Mouse (Mus musculus) mouse embryonic stem cell (cell line): Measurements from ENCODE around the gene Rmnd5b.

Experiments
- in situ Hi-C, 2 experiments: fragments of 300-500 bp; cut with MboI; formaldehyde crosslinking; loops; 1 replicate in 1 of 2; 3 replicates in 1 of 2; pipeline ENCODE4 v1.14.3; 2019 to 2020; ENCODE audit warnings: low sequenced_read_pairs in 2 of 2, low pct_unique_long_range_greater_than_20kb in 1 of 2, mixed read lengths in 1 of 2; ENCODE audit not compliant: unreplicated experiment in 1 of 2

The Rmnd5b gene

GRCm38 (mm10) chr11:51607096-51607738 lies 28.5 kb downstream of the Rmnd5b start:
- in situ Hi-C loops = no loop called here

- in situ Hi-C loops = no loop called here
Measured at GRCm38 (mm10) chr11:51606447-51607095, 29.1 kb downstream of the Rmnd5b start, which contains the start of gene Hnrnpab. Gene Hnrnpab (minus strand): TSS chr11:51606847.

- in situ Hi-C loops = no loop called here
Measured at GRCm38 (mm10) chr11:51605602-51606446, 29.9 kb downstream of the Rmnd5b start.

- in situ Hi-C loops = no loop called here
Measured at GRCm38 (mm10) chr11:51602253-51602652, 33.4 kb downstream of the Rmnd5b start.

GRCm38 (mm10) chr11:51597553-51597952 lies 38.1 kb downstream of the Rmnd5b start:
- in situ Hi-C loops = no loop called here

- in situ Hi-C loops = no loop called here
Measured at GRCm38 (mm10) chr11:51595459-51596083, 40.1 kb downstream of the Rmnd5b start.

- in situ Hi-C loops = no loop called here
Measured at GRCm38 (mm10) chr11:51594715-51595350, 40.9 kb downstream of the Rmnd5b start.

- in situ Hi-C loops = no loop called here
Measured at GRCm38 (mm10) chr11:51593849-51594248, 41.8 kb downstream of the Rmnd5b start.

GRCm38 (mm10) chr11:51593368-51593767 lies 42.3 kb downstream of the Rmnd5b start:
- in situ Hi-C loops = no loop called here

GRCm38 (mm10) chr11:51591915-51592314 lies 43.8 kb downstream of the Rmnd5b start:
- in situ Hi-C loops = no loop called here

GRCm38 (mm10) chr11:51591168-51591567 lies 44.5 kb downstream of the Rmnd5b start:
- in situ Hi-C loops = no loop called here

- in situ Hi-C loops = no loop called here
Measured at GRCm38 (mm10) chr11:51590002-51590401, 45.7 kb downstream of the Rmnd5b start.

GRCm38 (mm10) chr11:51588833-51589232 lies 46.9 kb downstream of the Rmnd5b start:
- in situ Hi-C loops = no loop called here

- in situ Hi-C loops = no loop called here
Measured at GRCm38 (mm10) chr11:51587059-51587458, 48.6 kb downstream of the Rmnd5b start.

- in situ Hi-C loops = no loop called here
Measured at GRCm38 (mm10) chr11:51586411-51586810, 49.3 kb downstream of the Rmnd5b start.

- in situ Hi-C loops = no loop called here
Measured at GRCm38 (mm10) chr11:51585608-51586252, 50.0 kb downstream of the Rmnd5b start.

- in situ Hi-C loops = no loop called here
Measured at GRCm38 (mm10) chr11:51584431-51585248, 51.1 kb downstream of the Rmnd5b start, which contains the start of gene Phykpl. Gene Phykpl (plus strand): TSS chr11:51584757.
